Mouse (Mus musculus) CD4-positive, CD25-positive, alpha-beta regulatory T cell, adult 2 months (primary cell): ENCODE data around the gene Maco1.
"Not testable (repeated sequence)": the region's sequence is repeated elsewhere in the genome, so short reads cannot be mapped to it uniquely, and the experiment has no call there.

Experiments
- DNase-seq: peaks from one replicate; pipeline ENCODE4 v3.0.0-alpha.2; 2012; ENCODE audit warnings: low read depth, low spot score

Gene Maco1

DNA sequence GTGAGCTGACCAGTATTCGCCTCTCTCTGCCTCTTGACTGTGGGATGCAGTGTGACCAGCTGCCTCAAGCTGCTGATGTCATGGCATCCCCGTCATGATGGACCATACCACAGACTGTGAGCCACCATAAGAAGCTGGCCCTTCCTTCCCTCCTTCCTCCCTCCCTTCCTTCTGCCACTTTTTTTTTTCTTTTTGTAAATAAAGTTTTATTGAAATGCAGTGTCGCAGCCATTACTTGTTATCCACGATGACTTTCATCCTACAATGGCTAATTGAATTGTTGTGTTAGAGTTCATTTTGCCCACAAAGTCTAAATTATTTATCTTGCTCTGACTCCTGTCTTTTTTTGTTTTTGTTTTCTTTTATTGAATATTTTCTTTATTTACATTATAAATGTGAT is 5.3 kb upstream of the Maco1 start:
- no peak for DNase-seq

DNA sequence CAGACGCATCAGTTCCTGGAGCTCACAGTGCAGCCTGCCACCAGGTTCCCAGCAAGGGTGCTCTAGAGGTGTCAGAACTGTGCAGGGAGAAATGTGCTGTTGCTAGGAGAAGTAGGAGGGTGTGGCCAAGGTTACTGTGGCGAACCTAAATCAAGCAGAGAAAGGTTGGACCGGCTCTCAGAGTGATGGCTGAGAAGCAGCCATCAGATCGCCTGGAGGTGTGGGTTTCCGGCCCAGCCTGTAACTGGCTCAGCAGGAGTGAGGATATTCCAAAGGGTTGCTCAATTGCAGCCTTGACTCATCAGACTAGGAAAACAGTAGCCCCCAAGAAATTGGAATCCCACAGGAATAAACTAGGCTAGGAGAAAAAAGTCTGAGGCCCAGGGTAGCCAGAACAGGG is 3.4 kb upstream of the Maco1 start:
- no peak for DNase-seq

DNA sequence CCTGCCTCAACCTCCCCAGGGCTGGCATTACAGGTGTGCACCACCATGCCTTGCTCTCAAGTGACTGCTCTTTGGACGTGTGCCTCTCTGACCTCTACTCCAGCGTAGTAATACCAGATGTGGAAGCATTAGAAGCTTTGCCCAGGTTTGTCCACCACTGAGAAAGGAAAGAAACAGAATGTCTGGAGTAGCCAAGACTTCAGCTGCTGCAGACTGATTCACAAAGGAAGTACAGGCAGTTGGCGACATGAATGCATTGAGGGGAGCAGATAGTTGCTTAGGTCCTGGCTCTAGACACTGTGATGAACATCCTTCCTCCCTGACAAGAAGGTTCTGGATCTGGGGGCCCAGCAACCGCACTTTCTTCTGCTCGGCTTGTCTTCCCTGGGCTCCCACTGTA is 2.9 kb upstream of the Maco1 start:
- DNase-seq, result no peak

DNA sequence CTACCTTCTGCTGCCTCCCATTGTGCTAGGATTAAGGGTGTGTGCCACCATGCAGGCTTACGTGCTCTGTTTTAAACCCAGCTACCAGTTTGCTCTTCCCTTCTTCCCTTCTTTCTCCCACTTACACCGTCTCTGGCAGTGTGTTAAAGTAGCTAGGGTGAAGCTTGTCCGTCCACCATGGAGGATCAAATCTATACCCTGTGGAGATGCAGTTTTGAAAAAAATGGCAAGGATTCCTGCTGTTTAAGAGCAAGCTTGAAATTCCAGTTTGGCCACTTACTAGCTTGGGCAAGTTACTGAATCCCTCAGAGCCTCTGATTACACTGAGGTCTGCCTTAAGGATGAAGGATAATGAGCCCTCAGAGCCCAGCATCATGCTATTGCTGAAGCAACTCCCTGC is 2.2 kb upstream of the Maco1 start:
- no peak for DNase-seq

DNA sequence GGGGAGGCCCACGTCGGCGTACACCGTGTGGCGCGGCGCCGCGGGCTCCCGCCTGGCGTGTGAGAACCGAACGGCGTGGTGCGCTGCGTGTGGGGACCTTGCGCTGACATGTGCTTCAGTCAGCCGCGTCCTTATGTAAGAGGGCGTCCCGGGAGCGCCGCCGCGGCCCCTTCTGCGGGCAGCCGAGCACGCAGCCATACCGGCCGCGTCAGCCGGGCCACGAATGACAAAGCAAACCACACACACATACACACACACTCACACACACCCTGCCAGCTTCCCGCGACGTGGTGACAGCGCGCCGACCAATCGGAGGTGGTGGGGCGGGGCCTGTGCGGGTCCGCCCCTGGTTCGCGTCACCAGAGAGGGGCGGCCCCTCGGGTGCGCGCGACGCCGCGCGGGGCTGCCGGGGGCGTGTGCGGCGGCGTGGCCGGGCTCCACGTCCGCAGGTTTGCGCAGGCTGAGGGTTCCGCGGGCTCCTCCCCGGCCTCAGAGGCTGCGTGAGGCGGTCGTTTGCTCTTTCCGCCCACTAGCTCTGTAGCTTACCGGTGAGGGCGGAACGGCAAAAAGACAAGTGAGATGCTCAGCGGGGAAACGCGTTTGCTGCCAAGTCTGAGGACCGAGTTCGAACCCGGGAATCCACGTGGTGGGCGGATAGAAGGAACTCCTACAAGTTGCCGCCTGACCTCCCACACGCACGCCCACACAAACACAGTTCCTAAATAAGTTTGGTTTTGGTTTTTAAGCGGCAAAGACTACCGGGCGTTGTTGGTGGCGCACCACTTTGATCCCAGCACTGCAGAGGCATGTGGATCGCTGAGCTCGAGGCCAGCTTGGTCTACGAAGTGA is 716 bp upstream of the Maco1 start:
- DNase-seq, result peak; percentile 96

DNA sequence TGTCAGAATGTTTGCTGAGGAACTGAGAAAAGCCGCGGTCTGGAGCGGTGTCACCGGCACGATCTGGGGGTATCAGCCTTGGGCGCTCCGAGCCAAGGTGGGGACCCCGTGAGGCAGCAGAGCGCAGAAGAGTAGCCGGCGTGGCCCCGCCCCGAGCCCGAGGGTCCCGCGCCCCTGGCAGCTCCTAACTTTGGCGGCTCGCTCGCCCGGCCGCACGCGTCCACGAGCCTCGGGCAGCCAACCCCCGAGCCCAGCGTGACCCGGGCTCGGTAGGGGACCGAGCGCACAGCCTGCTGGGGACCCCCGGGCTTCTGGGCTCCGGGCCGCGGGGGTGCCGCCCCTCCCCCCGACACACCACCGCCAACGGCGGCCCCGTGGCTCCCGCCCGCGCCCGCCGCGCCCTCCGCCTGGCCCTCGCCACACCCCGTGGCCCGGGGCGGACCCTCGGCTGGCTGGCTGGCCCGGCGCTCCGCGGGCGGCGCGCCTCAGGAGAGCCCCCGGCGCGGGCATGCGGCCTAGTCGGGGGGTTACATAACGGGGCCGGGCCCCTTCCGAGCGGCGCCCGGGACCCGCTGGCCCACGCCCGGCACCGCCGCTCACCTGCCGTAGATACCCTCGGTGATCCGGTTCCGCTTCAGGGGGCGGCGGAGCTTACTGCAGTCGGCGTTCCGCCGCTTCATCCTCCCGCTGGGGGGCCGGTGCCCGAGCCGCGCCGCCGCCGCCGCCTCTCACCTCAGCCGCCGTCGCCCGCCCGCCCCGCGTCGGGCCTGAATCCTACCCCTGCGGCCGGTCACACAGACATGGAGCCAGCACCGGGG is 498 bp downstream of the Maco1 start:
- DNase-seq, result peak; percentile 48

DNA sequence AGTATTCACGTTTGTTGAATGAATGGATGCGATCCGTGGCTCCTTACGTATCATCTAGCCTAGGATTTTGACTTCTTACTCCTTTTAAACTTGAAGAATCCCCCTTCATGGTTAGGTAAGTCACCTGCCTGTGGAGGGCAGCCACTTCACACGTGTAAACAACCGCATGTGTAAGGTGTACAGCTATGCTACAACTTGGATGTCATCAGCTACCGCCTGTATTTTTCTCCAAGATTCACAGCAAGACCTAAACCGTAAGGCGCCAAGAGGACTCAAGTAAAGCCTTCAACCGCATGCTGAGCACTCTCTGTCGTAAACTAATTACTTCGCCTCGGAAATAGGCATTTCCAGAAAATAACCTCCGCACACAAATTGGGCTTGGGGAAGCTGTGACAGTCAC is 1.3 kb downstream of the Maco1 start:
- DNase-seq, result peak; percentile 31

DNA sequence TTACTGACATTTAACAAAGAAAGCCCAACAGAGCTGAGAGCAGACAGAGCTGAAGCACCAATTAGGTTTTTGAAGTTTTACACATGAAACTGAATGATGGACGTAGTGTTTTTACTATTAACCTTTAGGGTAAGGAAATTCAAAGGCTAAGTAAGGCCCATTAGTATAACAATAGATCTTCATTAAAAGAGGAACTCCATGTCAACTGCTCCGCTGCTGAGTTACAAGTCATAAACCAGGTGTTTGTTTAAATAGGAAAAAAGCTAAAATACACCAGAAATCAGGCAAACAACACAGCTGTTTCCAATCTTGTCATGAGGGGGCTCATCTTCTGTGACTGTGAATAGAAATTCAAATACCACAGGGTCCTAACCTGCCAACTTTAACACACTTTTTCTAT is 1.9 kb downstream of the Maco1 start:
- no peak for DNase-seq

DNA sequence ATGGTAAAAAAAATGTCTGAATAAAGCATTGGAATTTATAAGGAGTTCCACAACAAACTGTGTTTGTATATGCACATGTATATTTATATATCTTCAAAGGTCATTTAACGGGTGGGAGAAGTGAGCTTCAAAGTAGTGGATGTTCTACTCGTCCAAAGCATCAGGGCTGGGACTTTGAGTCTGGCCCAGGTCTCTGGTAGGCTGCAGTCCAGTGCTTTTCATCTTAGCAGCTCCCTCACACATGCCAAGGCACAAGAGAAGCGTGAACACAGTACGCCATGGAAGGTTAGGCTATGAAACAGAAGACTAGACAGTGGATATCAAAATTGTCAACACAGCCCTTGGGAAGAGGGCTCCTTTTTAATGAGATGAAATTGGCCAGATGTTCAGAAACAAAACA is 2.6 kb downstream of the Maco1 start:
- DNase-seq, result no peak

DNA sequence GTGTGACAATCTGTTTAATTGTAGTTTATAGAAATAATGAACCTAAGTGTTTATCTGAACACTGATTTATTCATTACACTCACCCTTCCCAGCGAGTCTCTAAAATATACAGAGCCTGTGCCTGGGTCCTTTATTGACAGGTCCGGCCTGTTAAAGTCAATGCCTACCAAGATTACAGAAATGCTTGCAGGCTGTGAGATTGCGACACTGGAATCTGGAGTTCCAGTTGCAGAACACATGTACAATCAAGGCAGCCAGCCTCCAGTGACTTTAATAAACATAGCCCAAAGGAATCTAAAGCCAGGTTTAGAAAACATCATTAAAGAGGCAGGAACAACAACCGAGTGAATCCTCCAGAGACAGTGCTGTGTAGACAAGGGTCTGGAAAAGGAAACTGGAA is 5.6 kb downstream of the Maco1 start:
- DNase-seq, result no peak

DNA sequence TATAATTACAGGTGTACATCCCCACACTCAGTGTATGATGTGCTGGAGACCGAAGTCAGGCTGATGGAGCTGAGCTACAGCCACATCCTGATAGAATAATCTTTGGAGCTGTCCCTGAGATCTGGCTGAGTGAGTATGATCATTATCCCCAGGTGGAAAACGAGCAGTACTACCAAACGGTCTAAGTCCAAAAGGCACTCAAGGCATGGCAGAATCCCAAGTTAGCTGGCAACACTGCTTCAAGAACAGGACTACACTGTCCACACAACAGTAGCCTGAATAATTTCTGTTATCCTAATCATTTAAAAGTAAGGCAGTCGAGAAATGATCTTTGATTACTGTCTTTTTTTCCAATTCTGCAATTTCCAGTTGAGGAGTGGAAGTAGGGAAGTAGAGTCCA is 9.6 kb downstream of the Maco1 start:
- no peak for DNase-seq

DNA sequence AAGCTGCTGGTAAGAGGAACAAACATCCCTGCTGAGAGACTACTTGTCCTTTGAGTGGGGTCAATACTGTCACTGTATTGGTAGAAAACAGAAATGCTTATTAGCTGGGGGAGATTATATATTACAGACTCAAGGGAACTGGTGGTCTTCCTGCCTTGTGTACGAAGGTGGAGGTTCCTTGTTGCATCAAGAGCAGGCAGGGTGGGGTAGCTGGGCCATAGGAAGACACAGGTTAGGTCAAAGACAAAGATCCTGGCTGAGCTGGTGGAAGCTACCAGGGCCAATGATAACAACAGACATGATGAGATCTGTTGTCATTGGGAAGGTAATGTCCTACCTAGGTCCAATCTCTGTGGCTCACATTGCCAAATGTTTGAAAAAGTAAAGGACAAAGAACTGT is 12.9 kb downstream of the Maco1 start:
- no peak for DNase-seq

DNA sequence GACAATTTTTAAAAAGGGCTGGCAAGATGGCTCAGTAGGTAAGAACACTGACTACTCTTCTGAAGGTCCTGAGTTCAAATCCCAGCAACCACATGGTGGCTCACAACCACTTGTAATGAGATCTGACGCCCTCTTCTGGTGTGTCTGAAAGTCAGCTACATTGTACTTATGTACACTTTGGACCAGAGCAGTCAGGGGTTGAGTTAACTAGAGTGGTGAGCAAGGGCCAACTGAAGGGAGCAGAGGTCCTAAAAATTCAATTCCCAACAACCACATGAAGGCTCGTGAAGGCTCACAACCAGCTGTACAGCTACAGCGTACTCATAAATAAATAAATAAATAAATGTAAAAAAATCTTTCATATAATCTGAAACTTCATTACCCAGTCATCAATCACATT is 14.4 kb downstream of the Maco1 start:
- DNase-seq, result not testable (repeated sequence)

DNA sequence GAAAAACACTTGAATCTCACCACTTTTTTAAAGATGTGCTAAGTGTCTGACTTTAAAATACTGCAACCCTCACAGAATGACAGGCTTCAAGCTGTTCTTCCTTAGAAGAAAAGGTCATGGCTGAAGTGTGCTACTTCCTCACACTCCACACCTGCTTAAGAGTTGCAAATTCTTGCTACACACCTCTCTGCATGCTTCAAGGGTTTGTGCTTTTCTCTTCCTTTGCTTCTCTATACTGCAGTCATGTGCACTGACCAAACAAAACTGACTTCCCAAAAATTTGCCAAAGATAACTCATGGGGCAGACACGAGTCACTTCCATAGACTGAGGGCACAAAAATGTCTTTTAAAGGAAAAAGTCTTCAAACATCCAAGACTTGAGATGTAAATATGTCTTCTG is 14.9 kb downstream of the Maco1 start:
- no peak for DNase-seq

DNA sequence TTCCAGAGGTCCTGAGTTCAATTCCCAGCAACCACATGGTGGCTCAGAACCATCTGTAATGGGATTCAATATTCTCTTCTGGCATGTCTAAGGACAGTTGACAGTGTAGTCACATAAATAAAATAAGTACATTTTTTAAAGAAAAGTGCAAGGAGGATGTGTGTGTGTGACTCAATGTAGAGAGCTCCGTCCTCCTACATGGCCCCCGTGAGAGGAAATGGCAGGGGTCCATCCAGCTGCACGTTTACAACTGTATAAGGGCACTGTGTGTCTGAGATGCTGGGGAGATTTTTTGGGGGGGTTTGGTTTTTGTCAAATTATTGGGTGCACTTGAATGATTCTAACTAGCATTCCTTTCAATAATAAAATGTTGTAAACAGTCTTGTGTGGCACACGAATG is 17.7 kb downstream of the Maco1 start:
- DNase-seq, result no peak

DNA sequence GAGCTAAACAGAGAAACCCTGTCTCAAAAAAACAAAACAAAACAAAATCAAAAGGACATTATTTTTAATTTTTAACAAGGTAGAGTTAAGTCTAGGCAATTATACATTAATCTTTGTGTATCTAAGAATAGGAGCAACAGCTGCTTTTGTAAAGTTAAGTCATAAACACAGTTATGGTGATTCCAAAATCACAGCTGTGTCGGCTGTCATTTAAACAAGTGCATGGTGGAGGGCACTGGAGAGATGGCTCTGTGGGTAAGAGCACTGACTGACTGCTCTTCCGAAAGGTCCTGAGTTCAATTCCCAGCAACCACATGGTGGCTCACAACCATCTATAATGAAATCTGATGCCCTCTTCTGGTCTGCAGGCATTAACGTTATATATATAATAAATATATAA is 21.2 kb downstream of the Maco1 start:
- DNase-seq, result no peak

DNA sequence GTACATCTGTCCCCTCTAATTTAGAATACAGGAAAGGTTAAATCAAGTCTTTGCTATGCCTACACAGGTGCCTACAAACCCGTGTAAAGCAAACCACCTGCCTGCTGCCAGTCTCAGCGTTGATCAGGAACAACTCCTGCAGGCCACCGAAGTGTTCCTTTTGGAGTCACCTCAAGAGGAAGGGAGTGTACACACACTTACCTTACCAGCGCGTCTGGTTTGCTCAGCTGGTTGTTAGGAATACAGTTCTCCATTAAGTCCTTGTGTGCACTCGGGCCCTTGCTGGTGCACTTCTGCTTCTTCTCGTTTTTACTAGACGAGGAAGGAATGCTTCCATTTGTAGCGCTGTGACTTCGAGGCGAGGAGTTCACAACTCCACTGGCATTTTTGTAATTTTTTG is 25.3 kb downstream of the Maco1 start:
- no peak for DNase-seq

DNA sequence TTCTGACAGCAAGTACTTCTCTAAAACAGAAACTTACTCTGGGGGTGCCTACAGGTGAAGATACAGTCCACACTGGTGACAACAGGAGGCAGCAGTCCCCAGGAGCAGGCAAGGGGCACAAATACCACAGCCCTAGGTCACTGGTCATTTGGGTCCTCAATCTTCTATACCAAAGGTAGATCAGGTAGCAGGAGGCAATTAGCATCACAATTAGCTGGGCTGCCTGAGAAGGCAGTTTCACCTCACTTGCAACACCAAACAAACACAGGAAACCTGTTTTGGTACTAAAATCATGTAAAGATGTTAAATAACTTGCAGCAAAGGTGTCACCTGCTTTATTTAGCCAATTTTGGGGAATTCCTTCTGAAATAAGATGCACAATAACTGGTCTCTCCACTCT is 26.8 kb downstream of the Maco1 start:
- DNase-seq, result no peak

DNA sequence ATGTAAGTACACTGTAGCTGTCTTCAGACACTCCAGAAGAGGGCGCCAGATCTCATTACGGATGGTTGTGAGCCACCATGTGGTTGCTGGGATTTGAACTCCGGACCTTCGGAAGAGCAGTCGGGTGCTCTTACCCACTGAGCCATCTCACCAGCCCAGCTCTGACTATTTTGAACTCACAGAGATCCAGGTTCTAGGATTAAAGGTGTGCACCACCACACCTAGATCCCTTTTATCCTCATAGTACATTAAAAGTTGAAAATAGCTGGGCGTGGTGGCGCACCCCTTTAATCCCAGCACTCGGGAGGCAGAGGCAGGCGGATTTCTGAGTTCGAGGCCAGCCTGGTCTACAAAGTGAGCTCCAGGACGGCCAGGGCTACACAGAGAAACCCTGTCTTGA is 27.3 kb downstream of the Maco1 start:
- not testable (repeated sequence) for DNase-seq

DNA sequence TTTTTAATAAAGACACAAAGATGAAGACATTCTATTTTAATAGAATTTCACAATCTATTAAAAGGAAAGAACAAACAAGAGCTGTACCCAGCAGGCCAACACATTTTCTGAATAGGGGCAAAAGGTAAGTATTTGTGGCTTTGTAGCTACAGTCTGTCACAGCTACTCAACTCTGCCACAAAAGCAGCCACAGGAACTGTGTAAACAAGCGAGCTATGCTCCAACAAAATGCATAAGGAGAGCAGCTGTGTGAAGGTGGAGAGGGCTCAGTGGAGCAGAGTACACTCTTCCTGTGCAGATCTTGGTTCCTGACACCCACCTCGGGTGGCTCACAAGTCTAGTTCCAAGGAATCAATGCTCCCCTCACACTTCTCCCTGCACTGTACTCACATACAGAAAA is 29.6 kb downstream of the Maco1 start:
- DNase-seq, result no peak

DNA sequence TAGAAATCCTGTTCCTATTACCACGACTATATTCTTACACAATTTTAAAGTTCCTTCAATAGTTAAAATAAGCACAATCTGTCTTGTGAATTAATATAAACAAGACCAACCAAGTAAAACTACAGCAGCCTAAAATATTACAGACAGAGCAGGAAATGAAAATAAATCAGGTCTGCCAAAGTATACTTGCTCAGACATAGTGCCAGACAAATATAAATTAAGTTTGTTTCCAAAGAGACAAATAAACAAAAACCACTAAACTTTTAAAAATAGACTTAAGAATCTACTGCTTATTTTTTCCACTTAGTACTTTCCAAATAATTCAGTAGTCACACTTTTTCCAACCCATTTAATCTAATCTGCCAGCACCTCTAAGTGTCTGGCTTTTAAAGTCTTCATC is 32.1 kb downstream of the Maco1 start:
- DNase-seq, result no peak

DNA sequence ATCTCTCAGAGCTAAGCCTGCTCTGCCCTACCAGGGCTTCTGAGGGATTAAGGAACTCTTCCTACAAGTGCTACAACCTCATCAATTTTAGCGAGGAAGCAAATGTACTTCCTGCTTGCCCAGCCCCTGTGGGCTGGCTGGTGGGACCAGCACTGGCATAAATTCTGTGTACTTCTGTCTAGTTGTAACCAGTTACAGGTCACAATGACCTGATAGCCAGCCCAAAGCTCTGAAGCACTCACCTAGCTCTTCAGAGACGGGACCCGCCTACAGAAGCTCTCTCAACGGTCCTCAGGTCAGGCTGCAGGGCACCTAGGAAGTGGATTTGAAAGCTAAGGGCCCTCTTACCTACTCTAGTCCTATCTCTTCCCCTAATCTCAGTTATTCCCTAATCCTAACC is 35.4 kb downstream of the Maco1 start:
- DNase-seq, result no peak

DNA sequence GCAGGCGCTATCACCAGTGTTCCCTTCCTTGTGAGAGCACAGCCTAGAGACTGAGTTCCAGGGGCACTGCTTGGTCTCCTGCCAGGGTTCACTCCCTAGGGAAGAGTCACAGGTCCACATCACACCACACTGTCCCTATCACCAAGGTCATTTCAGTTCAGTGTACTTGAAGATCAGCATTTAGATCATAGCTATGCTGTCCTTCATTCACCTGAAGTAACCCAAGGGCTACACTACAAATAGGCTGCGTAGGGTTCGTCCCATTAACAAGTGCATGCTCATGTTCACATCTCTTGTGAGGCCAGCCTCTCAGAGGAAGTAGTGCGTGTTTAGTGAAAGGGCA is 38.9 kb downstream of the Maco1 start:
- no peak for DNase-seq
